Mouse (Mus musculus): ENCODE data around the gene Lclat1.

- TF ChIP-seq POLR2A (IDR thresholded peaks at IDR 0.05; ENCODE audit: insufficient read length, low read depth): no peak
- TF ChIP-seq MAX (IDR thresholded peaks at IDR 0.05; ENCODE audit: low read depth): no peak
- TF ChIP-seq CEBPB (IDR thresholded peaks at IDR 0.05; ENCODE audit: insufficient read depth, poor library complexity, severe bottlenecking): no peak
- TF ChIP-seq POLR2AphosphoS2 (IDR thresholded peaks at IDR 0.05; ENCODE audit: insufficient read length, low read depth): no peak
- TF ChIP-seq E2F4 (IDR thresholded peaks at IDR 0.05; ENCODE audit: insufficient read depth): no peak
- no peak for TF ChIP-seq SRF (IDR thresholded peaks at IDR 0.05; ENCODE audit: control insufficient read depth, insufficient read length, low read depth)
- no peak for TF ChIP-seq USF1 (IDR thresholded peaks at IDR 0.05; ENCODE audit: low read depth)
Measured at GRCm38 (mm10) chr17:73142029-73142428, 34.2 kb downstream of the Lclat1 start.
